Mouse (Mus musculus) spleen, postnatal 10 days (tissue): ENCODE results near the gene Msmb.
"Not testable (repeated sequence)": the region's sequence is repeated elsewhere in the genome, so short reads cannot be mapped to it uniquely, and the experiment has no call there.

Experiments used
- DNase-seq, 2 experiments: peaks; one replicate each; pipeline ENCODE4 v3.0.0; 2021 to 2022; ENCODE audit warnings: low spot score in 2 of 2

The Msmb gene

DNA sequence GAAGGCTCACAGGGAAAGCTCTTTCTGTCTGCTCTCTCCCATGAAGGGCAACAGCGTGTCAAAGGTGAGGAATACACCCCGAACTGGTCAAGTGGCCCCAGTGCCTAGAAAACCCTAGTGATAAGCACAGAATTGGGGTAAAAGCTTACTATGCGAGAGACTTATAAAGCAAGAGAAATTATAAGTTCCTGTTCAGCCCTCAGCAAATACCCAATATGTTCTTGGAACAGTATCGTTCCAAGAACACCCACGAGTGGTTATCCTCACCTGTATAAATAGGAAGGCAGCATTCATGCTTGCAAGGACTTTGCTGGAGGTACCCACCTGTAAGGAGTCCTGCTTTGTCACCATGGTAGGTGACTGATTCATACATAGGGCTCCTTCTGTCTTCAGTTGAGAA is at the start of gene Msmb:
TSS of gene Msmb (plus strand) at position 301 of the 400 bp plus-strand sequence.
- DNase-seq: no peak

DNA sequence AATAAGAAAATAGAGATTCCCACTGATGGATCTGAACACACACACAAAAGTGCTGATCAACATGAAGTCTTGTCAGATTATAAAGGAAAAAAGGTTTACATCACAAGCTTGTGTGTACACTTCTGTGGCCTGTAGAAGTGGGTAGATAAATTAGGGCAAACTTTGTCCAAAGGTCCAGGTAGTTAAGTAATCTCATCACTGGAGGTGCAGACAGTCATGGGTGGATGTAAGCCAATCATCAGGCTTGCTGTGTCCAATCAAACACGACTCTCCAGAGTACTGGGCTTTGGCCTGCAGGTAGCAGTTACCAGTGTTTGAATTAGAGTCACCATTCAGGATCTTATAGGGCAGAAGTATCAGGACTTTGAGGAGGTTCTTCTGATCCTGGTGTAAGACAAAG is 48.8 kb upstream of the Msmb start:
- no peak for DNase-seq

DNA sequence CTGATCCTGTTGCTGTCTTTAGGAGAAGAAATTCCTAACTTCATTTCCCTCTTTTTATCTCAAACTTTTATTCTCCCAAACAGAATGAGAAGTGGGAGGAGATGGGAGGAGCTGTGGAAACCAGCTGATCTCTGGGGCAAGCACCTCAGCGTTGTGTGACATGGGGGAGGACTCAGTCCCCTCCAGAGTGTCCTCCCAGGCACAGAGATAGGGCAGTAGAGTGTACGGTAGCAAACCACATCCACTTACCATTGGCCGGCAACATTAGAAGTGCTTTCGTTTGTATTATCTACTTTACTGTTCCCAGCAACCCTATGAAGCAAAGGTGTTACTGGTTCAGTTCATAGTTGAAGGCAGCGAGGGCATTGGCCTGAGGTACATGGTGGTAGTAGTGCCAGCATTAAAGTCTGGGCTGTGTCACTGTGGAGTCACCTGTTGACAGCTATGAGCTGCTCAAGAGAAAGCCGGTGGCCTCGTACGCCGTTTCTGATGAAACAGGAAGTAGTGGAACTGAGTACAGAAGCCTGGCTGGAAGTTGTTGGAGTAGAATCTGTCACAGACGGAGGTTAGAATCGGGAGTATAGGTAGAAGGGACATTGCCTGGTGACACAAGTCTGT is 48.2 kb upstream of the Msmb start:
- no peak for DNase-seq

DNA sequence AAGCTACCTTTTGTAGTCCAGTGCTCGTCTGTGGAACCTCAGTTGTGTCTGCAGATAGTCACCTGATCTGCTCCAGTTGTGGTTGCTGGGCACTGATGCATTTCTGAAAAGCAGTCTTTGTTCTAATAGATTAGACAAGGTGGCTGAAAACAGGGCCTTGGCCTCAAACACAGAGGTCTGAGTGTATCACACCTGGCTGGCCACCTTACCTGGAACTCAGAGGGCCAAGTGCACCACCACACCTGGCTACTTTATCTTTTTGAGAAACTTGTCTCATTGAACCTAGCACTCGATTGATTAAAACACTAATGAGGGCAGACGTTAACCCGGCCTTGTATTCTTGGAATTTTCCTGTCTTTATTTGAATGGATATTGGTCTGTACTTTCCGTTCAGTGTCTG is 46.2 kb upstream of the Msmb start:
- DNase-seq: no peak

DNA sequence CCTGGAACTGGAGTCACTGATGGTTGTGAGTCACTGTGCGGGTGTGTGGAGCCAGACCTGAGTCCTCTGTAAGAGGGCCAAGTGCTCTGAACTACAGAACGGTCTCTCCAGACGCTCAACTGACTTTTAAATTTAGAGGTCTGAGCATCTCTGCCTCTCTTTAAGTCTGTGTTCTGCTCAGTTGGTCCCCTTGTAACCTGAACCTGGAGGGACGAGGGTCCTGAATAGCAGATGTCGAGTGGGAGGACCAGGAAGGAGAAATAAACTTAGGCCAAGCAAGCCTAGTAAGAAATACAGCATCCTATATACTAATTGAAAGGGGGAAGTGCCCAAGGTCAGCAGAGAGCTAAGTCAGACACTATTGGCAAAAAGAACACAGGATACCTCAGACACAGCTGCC is 45.1 kb upstream of the Msmb start:
- DNase-seq: no peak

DNA sequence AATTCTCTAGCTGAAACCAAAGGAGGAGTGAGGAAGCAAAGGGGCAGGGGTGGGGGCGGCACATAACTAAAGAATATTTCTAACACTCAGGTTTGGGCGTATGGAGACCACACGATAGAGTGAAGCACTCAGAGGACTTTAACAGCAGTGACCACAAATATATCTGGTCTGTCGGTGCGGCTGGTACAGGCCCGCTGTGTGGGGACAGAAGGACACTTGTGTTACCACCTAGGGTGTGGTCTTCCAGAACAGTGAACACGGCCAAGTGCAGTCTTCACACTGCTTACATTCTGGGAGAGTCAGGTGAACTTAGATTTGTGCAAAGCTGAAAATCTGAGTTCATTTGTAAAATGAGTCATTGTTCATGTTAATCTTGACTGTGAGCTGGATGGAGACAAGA is 44.1 kb upstream of the Msmb start:
- no peak for DNase-seq

DNA sequence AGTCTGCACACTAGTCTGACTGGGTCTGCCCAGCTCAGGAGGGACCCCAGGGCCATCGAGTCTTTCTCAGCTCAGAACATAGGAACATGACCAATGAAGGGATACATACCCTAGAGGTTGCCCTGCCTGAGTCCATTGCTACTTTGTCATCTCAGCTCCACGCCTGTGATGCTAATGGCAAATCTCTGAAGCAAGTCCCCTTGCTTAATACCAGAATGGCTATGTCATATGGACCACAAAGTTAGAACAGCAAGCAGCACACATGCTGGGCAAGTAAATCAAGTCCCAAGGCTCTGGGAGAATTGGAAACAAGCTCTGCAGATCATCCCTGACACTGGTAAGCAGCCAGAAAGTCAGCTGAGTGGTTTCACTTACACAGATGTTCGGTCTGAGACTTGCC is 42.9 kb upstream of the Msmb start:
- DNase-seq: no peak

DNA sequence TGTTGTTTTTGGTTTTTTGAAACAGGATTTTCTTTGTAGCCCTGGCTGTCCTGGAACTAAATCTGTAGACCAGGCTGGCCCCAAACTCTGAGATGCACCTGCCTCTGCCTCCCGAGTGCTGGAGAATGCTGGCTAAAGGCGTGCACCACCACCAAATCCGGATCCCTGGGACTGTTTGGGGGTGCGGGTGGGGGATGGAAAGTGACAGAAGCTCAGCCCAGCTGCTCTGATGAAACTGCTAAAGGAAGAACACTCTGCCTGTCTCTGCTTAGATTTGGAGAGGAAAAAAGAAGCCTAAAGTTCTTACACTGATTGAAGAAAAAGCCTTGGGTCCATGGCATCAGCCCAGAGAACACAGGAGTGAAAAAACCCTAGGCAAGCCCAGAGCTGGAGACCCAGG is 38.3 kb upstream of the Msmb start:
- DNase-seq: no peak

DNA sequence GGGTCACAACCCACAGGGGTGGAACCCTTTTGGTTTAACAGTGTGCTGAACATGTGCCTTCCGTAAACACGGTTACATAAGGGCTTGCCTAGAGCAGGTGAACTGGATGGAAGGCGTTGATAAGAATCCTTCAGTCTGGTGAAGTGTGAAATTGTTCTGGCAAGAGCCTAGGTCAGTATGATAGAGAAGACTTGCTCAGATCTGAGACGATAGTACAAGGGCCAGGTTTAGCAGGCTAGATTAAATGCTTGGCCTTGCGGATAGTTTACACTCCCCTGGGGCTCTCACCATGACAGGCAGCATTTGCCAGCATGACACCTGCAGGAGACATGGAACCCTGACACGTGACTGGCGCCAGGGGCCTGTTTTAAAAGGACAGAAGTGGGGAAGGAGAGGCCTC is 36.2 kb upstream of the Msmb start:
- no peak for DNase-seq

DNA sequence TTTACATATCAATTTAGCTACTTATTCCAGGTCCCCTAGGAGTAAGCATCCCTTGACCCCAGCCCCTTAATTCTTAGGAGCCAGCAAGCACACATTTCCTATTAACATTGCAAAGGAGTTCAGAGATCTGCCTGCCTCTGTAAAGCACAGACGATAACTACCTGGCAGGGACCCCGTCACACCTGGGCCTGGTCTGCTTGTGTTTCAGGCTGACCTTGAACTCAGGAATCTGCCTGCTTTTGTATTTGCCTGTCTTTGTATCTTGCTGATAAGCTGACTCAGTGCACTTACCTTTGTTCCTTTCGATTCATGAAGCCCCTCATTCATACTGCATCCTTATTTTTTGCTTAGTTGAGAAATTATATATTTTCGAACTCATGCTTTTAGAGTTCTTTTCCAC is 34.9 kb upstream of the Msmb start:
- no peak for DNase-seq

DNA sequence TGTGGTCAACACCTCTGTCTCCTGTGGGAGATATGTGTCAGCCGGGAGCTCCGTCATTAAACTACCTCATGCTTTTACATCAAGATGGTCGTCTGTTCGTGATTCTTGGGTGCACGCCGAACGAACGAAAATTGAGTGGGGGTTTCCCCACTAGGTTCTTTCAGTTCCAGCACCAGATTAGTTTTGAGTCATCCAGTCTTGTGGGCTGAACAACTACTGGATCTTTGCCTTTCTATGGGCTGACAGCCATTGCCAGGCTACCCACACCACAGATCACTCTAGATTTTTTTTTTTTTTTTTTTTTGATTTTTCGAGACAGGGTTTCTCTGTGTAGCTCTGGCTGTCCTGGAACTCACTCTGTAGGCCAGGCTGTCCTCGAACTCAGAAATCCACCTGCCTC is 29.7 kb upstream of the Msmb start:
- not testable (repeated sequence) for DNase-seq

DNA sequence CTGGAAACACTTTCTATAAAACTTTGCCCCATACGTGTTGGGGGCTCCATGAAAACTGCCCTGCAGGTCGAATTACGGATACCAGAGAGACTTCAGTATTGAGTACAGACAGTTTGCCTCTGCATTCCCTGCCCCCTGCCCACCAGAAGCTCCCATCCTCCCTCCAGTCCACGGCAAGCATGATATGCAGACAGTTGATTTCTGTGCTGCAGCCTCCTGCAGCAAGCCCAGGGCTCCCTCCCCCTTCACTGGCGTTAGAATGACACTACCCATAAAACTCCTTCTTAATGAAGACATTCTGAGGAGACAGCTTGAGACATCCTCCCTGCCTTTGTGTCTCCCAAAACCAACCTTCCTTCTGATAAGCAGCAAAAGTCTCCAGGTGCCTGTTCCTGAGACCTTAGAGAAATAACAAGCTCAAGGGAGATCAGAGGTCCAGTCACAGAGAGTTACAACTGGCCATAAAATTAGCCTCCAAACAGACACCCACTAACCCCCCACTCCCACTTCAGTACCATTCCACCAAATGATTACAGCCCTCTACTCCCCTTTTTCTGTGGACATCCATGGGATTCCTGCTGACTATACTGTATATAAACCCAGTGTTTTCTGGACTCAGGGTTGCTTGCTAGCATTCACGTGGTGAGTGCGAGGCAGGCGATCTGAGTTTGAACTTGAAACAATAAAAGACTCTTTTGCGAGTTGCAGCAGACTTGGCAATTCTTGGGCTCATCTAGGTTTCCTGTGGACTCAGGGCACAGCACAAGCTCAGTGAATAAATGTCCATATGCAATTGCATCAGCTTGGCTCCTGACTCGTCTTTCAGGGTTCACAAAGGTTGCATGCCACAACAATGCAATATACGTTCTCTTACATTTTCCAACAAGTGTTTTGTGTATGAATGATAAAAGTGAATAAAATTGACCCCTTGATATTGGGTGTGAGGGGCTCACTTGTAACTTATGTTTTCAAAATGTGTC is 20.6 kb upstream of the Msmb start:
- DNase-seq: no peak

DNA sequence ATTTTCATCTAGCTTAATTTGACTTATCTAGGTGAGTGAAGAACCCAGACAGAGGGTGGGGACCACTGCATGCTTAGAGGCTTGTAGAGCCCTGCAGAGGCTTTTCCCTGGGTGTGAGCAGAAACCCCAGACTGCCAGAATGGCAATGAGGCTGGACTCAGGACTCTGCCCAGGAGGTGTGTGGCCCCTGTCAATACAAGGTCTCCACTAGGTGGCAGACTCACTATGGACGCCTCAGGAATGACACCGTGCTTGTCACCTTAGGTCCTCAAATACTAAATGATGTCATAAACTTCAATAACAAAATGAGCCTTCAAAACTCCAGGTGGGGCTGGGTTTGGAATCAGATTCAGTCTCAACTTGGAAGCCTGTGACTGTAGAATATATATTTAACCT is 19.9 kb upstream of the Msmb start:
- DNase-seq: peak; percentile 35 to 66

DNA sequence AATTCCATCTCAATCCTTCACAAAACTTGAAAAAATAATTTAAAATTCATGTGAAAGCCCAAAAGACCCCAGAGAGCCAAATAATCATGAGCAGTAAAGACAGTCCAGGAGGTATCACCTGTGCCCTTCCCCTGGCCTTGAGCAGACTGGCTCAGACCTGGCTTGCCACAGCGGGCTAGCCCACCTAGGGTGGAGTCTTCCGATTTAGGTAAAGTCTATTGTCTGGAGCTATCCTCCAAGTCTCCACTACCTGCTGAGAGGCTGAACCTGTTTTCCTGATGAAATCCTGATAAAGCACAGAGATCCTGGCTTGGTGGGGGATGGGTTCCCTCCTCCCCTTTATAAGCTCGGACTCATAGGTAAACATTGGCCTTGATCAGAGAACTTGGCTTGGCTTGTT is 17.6 kb upstream of the Msmb start:
- no peak for DNase-seq

DNA sequence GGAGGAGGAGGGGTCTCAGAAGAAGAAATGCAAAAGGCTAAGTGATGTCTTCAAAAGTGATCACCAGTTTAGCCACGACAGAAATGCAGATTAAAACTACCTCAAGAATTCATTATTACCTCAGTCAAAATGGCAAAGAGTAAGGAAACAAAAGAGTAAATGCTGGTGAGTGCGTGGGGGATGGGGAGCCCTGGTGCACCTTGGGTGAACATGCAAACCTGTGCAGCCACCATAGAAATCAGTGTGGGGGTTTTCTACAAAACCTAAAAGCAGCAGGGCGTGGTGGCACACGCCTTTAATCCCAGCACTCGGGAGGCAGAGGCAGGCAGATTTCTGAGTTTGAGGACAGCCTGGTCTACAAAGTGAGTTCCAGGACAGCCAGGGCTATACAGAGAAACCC is 16.6 kb upstream of the Msmb start:
- DNase-seq: not testable (repeated sequence)

DNA sequence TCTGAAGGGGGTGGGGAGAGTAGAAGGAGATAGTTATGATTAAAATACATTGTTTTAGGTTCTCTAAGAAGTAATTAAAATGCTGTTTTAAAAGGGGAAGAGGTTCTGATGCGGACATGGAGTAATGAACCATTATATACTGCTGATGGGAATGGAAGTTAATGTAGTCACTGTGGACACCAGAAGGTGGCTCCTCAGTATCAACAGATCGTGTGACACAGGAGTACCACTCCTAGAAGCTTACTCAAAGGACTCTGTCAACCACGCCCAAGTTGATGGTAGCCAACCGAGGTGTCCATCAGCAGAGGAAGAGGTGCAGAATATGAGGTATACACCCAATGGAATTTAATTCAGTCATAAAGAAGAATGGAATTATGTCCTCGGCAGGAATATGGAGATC is 13.4 kb upstream of the Msmb start:
- DNase-seq: no peak

DNA sequence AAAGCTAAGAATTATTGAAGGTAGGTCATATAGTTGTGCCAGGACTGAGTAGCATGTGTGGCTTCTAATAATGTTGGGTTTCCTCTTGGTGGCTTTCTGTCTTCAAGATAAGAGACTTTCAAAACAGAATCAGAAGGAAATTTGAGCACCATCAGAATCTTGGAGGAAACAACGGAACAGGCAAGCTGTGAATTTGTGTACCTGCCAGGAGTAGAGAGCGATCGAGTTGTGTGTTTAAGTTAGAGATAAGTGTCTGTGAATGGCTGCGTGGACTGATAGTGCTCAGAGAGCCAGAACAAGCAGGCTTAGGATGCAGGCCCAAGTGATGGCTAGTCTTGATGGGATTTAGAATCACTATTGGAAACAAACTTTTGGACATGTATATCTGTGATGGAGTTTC is 10.0 kb upstream of the Msmb start:
- no peak for DNase-seq

DNA sequence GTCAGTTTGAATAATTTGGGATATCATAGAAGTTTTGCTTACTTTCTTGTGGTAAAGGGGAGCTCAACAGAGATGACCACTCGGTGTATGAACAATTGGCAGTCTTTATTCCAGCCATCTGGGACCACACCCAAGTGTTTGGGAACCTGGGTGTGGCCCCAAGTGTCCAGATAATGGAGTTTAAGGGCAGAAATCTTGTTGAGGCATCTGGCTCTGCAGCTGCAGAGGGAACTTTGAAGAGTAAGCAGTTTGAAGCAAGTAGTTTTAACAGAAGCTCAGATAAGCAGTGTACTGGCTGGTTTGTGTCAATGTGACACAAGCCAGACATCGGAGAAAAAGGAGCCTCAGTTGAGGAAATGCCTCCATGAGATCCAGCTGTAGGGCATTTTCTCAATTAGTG is 7.5 kb upstream of the Msmb start:
- no peak for DNase-seq

DNA sequence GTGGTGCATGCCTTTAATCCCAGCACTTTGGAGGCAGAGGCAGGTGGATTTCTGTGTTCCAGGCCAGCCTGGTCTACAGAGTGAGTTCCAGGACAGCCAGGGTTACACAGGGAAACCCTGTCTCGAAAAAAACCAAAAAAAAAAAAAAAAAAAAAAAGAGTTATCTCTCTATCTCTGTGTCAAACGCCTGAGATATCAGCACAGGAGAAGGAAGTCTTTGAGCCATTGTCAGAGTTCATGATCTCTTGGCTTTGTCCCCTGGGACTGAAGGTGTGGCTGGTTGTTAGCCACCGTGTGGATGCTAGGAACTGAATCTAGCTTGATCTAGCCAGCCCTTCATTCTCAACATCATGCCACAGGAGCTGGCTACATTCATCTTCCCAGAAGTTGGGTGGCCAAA is 5.4 kb upstream of the Msmb start:
- not testable (repeated sequence) for DNase-seq

DNA sequence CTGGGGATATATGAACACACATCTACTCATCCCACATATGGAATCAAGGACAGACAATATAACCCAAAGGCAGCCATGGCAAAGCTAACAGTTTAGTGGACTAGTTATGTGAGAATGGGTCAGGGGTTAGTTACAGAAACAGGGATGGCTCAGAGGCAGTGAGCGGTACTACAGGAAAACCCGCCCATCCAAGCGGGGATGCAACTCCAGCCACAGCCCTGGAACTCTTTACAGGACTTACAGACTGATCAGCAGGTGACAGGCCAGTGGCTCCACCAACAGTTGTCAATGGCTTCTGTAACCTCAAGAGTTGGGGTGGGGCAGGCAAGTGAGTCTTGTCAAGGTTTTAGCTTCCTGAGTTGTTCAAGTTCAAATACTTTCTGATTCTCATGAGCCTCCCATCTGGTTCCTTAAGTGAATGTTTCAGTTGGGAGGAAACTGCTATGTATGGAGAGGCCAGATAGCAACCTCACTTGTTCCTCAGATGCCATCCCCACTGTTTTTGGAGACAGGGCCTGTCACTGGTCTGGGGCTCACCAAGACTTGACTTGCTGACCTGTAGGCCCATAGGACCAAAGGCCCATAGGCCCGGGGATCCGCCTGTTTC is 1.4 kb upstream of the Msmb start:
- no peak for DNase-seq

DNA sequence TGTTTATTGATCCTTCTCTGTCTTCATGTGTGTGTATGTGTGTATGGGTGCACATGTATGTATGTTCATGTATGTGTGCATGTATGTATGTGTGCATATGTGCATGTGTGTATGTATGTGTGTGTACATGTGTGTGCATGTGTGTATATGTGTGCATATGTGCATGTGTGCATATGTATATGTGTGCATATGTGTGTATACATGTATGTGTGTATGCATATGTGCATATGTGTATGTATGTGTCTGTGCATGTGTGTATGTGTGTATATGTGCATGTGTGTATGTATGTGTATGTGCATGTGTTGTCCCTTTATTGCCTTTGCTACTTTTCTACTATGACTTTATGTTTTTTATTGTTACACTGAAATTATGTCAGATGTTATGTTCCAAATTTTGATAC is 2.9 kb downstream of the Msmb start:
- DNase-seq: no peak

DNA sequence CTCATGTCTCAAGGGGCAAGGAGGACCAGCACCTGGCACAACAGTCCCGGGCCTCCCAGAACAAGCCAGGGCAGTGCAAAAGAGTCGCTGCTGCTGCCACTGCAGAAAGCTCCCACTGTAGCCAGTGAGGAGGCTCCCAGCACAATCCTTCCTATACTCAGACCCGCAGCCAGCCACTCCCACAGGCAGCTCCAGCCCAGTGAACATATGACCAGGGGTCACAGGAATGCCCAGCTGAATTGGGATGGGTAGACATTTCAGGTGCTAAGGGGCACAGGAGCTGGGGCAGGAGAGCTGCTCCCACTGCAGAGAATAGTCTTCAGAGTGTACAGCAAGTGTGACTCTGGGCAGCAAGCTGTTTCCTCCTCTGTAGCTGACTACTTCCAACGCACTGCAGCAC is 3.6 kb downstream of the Msmb start:
- peak; percentile 51 to 62 for DNase-seq
